Mouse (Mus musculus) NIH3T3 (cell line): ENCODE measurements around the gene Gkap1.

Experiments
- DNase-seq: peaks from one replicate; pipeline ENCODE4 v3.0.0-alpha.2; 2012; ENCODE audit warnings: low read depth

Gkap1 gene

DNA sequence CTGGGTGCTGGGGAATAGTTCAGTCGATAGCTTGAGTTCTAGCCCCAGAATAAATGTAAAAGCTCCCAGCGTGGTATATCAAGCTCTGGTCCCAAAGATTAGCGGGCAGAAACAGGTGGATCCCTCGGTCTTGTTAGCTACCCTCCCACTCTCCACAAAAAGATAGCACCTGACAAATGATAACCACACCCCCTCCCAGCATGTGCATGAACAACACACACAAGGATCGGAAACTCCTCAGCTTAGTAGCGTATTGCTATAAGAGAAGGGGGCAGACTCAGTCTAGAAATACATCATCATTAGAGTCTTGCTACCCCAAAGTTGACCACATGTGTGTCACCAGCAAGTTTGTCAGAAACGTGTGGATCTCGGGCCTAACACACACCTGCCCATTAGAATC lies at the start of gene Gkap1:
TSS of gene Gkap1 (minus strand) at position 101 of the 400 bp plus-strand sequence.
- no peak for DNase-seq

- no peak for DNase-seq
Observed at GRCm38 (mm10) chr13:58317768-58318167, 42.3 kb upstream of the Gkap1 start.

DNA sequence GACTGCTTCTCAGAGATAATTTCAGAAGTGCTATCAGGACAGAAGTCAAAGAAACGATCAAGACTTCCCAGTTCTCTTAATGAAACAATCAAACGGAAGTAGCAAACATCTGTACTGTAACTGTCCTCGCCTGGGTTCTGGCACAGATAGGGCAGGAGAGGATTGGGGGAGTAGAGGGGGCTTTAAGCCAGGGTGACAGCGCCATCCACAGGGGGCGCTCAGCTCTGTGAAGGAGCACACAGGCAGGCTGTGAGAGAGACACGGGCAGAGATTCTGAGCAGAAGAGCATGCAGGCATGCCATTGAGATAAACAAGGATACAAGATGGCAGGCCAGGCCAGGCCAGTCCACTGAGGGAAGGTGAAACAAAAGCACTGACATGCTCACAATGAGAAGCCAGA lies 39.5 kb upstream of the Gkap1 start:
- DNase-seq = no peak

- DNase-seq = no peak
Observed at GRCm38 (mm10) chr13:58313758-58314157, 38.3 kb upstream of the Gkap1 start.

DNA sequence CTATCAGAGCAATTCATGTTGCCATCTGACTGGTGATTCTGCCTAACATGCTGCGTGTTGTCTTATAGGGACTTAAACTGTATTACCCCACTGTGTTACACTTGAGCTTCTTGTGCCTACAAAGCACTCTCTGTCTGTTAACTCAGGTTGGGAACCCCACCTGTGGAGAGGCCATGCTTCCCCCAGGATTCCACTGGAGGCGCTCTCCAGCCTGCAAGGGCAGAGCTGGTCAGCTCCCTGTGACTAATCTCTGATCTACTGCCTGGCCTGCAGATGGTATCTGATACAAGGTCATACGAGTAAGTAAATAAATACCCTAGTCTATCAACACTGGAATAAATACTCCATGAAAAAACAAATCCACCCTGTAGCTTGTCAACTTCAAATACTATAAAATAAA lies 35.9 kb upstream of the Gkap1 start:
- no peak for DNase-seq

- DNase-seq = no peak
Observed at GRCm38 (mm10) chr13:58309499-58309898, 34.0 kb upstream of the Gkap1 start.

- no peak for DNase-seq
Observed at GRCm38 (mm10) chr13:58307453-58307852, 32.0 kb upstream of the Gkap1 start.

GRCm38 (mm10) chr13:58305230-58305629 lies 29.7 kb upstream of the Gkap1 start:
- DNase-seq = no peak

DNA sequence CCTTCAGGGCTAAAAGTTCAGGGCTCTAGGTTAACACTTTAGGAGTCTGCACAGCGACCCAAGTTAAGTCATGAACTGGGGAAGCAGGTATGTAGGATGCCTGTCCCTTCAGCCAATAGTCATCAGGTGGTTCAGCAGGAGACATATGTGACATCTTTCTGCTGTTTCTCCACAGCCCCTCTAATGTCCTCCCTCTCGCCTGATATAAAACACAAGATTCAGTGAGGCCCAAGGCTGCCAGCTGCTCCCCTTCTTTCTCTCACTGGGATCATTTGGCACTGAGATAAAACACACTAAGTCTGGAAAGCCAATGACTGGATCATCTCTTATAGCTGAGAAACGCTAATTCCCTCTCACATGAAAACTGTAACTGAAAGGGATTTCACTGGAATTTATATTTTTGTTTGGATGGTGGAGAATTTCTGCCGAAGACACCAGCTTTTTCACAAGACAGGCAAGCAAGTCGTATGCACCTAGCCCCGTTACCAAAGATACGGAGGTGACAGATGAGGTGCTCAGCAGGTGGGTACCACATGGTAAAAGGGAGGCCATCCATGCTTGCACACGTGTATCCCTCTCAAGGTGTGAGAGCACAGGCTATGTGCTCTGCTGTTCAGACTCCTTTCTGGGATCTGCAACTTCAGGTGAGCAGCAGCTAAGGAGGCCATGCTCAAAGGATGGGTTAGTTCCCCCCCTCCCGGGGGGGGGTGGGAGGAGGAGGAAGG lies 27.1 kb upstream of the Gkap1 start:
- DNase-seq = no peak

DNA sequence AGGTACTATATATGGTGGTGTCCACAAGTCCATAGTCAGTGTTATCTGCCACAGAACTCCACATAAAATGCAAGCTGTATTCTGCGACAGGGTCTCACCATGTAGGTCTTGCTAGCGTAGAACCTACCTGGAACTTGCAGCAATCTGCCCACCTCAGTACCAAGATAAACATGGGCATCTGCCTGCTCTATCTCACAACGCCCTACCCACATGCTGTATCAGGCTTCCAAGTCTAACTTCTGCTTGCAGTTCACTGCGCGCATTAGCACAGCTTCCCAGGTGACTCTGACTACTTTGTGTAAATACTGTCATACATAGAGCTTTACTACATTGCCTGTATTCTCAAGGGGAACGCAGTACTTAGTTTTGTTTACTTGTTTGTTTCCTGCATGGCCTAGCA lies 26.5 kb upstream of the Gkap1 start:
- no peak for DNase-seq

- DNase-seq = peak; percentile 32
Observed at GRCm38 (mm10) chr13:58298756-58299155, 23.3 kb upstream of the Gkap1 start.

GRCm38 (mm10) chr13:58295582-58295981 lies 20.1 kb upstream of the Gkap1 start:
- no peak for DNase-seq

DNA sequence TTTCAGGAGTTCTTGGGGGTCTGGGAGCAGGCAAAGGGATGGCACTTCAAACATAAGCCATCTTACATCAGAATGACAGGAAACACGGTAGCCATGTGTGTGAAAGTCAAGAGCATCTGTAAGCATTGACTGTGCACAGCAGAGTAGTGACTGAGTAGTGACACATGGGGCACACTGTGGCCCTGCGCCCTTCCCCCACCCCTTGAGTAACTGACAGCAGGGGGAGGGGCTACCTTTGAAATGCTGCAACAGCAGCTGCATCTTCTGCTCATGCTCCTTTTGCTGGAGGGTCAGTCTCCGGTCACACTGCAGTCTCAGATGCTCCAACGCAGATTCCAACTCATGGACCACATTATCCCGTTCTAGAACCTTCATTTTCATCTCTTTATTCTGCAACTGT lies 17.3 kb upstream of the Gkap1 start:
- DNase-seq = no peak

GRCm38 (mm10) chr13:58289308-58289707 lies 13.8 kb upstream of the Gkap1 start:
- DNase-seq = peak; percentile 31

DNA sequence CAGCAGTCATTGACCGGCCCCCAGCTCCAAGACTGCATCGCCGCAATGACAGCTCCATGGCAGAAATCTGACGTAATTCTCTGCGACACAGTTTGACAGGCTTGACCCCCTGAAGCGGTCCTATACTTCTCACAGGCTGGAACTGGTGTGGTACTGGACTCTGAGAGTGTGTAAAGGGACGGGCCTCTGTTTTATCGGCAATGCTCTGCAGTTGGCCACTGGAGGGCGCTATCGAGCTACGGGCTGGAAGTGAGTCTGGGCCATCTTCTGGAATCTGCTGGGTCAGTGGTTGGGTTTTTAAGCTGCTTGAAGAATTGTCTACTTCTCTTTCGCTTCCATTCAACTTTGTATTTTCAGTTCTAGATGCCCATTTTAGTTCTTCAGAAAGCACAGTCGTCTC lies 12.3 kb upstream of the Gkap1 start:
- peak; percentile 90 for DNase-seq

- DNase-seq = no peak
Observed at GRCm38 (mm10) chr13:58283466-58283865, 8.0 kb upstream of the Gkap1 start.

GRCm38 (mm10) chr13:58281936-58282335 lies 6.4 kb upstream of the Gkap1 start:
- DNase-seq = no peak

DNA sequence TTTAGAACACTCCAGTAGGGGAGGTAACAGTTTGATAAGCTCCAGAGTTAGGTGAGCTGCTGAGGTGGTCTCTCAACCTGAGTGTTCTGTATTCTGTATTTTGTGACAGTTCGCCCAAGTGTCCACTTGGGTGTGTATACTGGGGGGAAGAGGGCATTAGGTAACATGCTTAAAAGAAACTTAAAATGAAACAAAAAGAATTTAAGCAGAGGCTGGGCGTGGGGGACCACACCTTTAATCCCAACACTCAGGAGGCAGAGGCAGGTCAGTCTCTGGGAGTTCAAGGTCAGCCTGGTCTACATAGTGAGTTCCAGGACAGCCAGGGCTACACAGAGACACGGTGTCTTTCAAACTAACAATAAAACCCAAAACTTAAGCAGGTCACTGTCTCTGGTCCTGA lies 5.0 kb upstream of the Gkap1 start:
- no peak for DNase-seq

DNA sequence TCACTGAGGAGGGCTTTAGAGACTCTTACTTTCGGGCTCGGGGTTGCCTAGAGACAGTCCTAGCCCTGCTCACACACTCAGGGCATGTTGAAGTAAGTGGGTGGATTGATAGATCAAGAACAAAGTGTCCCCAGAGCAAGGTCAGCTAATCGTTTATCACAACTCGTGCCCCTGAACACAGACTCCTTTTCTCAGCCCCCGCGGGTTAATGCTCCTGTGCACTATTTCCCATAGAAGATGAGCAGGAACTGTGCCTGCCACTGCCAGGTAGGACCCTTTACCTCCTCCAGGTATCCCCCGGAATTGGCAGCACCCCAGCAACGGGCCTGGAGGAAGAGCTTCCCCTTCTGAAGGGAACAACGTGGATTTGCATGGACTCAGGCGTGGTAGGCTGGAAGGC lies 757 bp upstream of the Gkap1 start:
- DNase-seq = no peak

GRCm38 (mm10) chr13:58275076-58275475 lies 423 bp downstream of the Gkap1 start:
- no peak for DNase-seq

GRCm38 (mm10) chr13:58274259-58274991 lies 1.1 kb downstream of the Gkap1 start:
- DNase-seq = peak; percentile 83

- DNase-seq = peak; percentile 39
Observed at GRCm38 (mm10) chr13:58273411-58274258, 1.9 kb downstream of the Gkap1 start.

DNA sequence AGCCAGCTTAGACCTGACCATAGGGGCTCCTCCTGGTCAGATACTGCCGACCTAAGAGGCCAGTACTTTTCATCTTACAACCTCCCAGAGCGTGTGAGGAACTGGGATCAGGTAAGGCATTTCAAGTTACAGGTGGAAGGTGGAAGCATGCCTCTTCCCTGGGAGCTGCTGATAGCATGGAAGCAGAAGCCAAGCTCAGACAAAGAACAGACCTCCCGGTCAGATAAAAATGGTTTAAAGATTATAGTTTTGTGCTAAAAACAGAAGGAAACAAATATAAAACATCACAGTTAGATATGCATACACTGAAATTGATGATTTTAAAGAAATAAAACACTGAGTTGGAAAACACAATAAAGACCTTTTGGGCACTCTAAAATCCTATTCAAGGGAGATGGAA lies 8.6 kb downstream of the Gkap1 start:
- DNase-seq = no peak
